Mouse (Mus musculus) hindbrain, postnatal 0 days (tissue): Measurements from ENCODE around the gene Cacna1b. TPM values are rescaled to one million over a fixed set of nuclear protein-coding genes. Genes with fewer than 3 reads are reported as not detected.

Experiments
- ATAC-seq: fragments of 200-750 bp; cut with Nextera tagmentation; 2 replicates; pipeline ENCODE4 v1.8.0; 2017; ENCODE audit warnings: mild to moderate bottlenecking, moderate TSS enrichment, moderate library complexity
- DNase-seq: peaks from one replicate; pipeline ENCODE4 v3.0.0-alpha.2; 2015; ENCODE audit warnings: low spot score
- H3K27ac ChIP-seq: fragments of 300-500 bp; sonication (generic); 2 replicates; pipeline ENCODE4 v1.5.1; 2014; ENCODE audit warnings: mild to moderate bottlenecking
- H3K27me3 ChIP-seq: fragments of 300-500 bp; sonication (generic); 2 replicates; pipeline ENCODE4 v1.6.1; 2014; ENCODE audit warnings: low read length, mixed read lengths; ENCODE audit not compliant: insufficient read depth
- H3K36me3 ChIP-seq: fragments of 300-500 bp; sonication (generic); 2 replicates; pipeline ENCODE4 v1.6.1; 2014; ENCODE audit warnings: low read length, mixed read lengths; ENCODE audit not compliant: insufficient read depth
- H3K4me1 ChIP-seq: fragments of 300-500 bp; sonication (generic); 2 replicates; pipeline ENCODE4 v1.6.1; 2014; ENCODE audit warnings: antibody characterized with exemption, low read length, mixed read lengths; ENCODE audit not compliant: insufficient read depth
- H3K4me2 ChIP-seq: fragments of 300-500 bp; sonication (generic); 2 replicates; pipeline ENCODE4 v1.6.1; 2014; ENCODE audit warnings: low read depth, mild to moderate bottlenecking, low read length, moderate library complexity, mixed read lengths
- H3K4me3 ChIP-seq: fragments of 300-500 bp; sonication (generic); 2 replicates; pipeline ENCODE4 v1.5.1; 2014; ENCODE audit warnings: low read length
- H3K9ac ChIP-seq: fragments of 300-500 bp; sonication (generic); replicated peaks from 2 replicates; pipeline ENCODE4 v1.6.1; 2014; ENCODE audit warnings: mild to moderate bottlenecking, low read length, moderate library complexity, mixed read lengths
- H3K9me3 ChIP-seq: fragments of 300-500 bp; sonication (generic); 2 replicates; pipeline ENCODE4 v1.6.1; 2016; ENCODE audit warnings: low read length, mixed read lengths
- CTCF ChIP-seq: IDR thresholded peaks from 2 replicates; pipeline ENCODE4 v1.5.1; 2016; ENCODE audit warnings: antibody characterized with exemption, control low read depth, low read depth
- WGBS: fragments of 180-500 bp; shearing (Covaris S2); extraction: QIAGEN DNeasy Blood & Tissue Kit; methylation state at CpG from one replicate; pipeline ENCODE4 v1.1.7; 2014; 5-methylcytosine and 5-hydroxymethylcytosine counted together
- polyA plus RNA-seq: library from polyadenylated mRNA; unstranded; fragments of >200 nt; fragmentation: Nextera tagmentation; extraction: Ambion mirVana; gene quantifications from 2 replicates; pipeline ENCODE4 v1.2.1, GENCODE M21; 2015
- total RNA-seq: library from RNA; depleted of rRNA; stranded (reverse); fragments of >200 nt; gene quantifications from 2 replicates; pipeline ENCODE4 v1.2.3, GENCODE M21; 2014

Gene Cacna1b
- total and polyA plus RNA-seq, 2 experiments from 2014 or later, result 11.8 to 103 TPM

- Histone ChIP-seq H3K4me3 (peak overlapping the region; percentile 79), H3K9ac (peak overlapping the region; percentile 89), H3K27ac (peak overlapping the region; percentile 90), H3K4me2 (peak overlapping the region; percentile 83), H3K27me3 (no peaks in the 10 kb centered on the region), H3K4me1 (no peaks in the 10 kb centered on the region), H3K9me3 (no peaks in the 10 kb centered on the region), H3K36me3 (peaks cover 3% of the 10 kb centered on the region; the same call in 1 of the 2 replicates)
- TF ChIP-seq CTCF, result no peak
- ATAC-seq, result peak; percentile 74
- DNase-seq, result peak; percentile 82
- WGBS, result 1% methylated on average over 33 of the region's 35 CpGs
Observed at GRCm38 (mm10) chr2:24761923-24762445, 968 bp downstream of the Cacna1b start.

DNA sequence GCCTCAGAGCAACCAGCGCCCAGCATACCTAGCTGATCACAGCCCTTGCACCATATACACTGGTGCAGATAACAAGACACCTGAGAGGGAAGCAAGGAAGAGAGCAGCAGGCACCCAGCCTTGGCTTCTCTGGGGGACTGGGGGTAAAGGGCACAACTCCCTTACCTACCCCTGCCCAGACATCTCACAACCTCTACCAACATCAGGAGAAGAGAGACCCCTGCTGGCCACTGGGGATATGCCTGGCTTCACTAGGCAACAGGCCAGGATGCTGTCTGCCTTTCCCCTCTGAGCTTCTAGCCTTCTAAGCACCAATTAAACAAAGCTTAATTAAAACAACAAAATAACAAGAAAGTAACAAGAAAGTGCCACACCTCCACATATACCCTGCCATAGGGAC is 7.7 kb downstream of the Cacna1b start:
- DNase-seq, result peak; percentile 69

GRCm38 (mm10) chr2:24752599-24752998 is 10.4 kb downstream of the Cacna1b start:
- H3K9ac ChIP-seq, result no peak overlapping the region
- ATAC-seq (no peak), DNase-seq (no peak)
- 67% methylated on average over 4 of the region's 4 CpGs for WGBS
- H3K9me3 ChIP-seq, result no peaks in the 10 kb centered on the region
- H3K4me2 ChIP-seq, result no peak overlapping the region
- H3K27ac ChIP-seq, result no peak overlapping the region
- H3K4me3 ChIP-seq, result no peak overlapping the region
- TF ChIP-seq CTCF, result no peak
- no peaks in the 10 kb centered on the region for H3K27me3 ChIP-seq
- H3K4me1 ChIP-seq, result no peaks in the 10 kb centered on the region
- peaks cover 25% of the 10 kb centered on the region for H3K36me3 ChIP-seq

More for the DNA sequence above, 7.7 kb downstream of the Cacna1b start:
- TF ChIP-seq CTCF, result peak; percentile 81
- Histone ChIP-seq H3K4me2 (no peak overlapping the region), H3K36me3 (peaks cover 20% of the 10 kb centered on the region), H3K27me3 (no peaks in the 10 kb centered on the region), H3K9ac (no peak overlapping the region), H3K4me1 (no peaks in the 10 kb centered on the region), H3K4me3 (no peak overlapping the region), H3K27ac (no peak overlapping the region), H3K9me3 (no peaks in the 10 kb centered on the region)
- 100% methylated on average over 1 of the region's 1 CpGs for WGBS
- no peak for ATAC-seq

DNA sequence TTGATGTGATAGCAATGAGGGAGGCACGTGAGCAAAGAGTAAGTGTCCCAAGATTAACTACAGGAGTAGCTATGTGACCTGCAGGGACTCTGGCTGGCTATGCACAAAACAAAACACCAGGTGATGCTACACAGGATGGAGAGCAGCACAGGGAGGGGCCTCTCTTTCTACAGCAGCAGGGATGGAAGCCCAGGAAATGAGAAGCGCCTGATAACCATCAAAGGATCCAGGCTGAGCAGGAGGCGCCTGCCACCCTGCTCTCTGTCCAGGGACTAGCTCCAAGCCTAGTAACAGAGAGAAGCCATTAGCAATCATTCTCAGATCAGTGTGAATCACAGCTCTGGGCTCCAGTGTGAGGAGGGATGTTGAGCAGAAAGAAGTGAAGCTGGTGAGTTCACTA is 12.9 kb downstream of the Cacna1b start:
- DNase-seq (no peak), ATAC-seq (no peak)
- H3K4me3 ChIP-seq, result no peak overlapping the region
- H3K27me3 ChIP-seq, result no peaks in the 10 kb centered on the region
- H3K9me3 ChIP-seq, result no peaks in the 10 kb centered on the region
- no peak overlapping the region for H3K9ac ChIP-seq
- no peaks in the 10 kb centered on the region for H3K4me1 ChIP-seq
- no peak for TF ChIP-seq CTCF
- no peak overlapping the region for H3K4me2 ChIP-seq
- 70% methylated on average over 3 of the region's 3 CpGs for WGBS
- H3K27ac ChIP-seq, result no peak overlapping the region
- peaks cover 13% of the 10 kb centered on the region for H3K36me3 ChIP-seq

DNA sequence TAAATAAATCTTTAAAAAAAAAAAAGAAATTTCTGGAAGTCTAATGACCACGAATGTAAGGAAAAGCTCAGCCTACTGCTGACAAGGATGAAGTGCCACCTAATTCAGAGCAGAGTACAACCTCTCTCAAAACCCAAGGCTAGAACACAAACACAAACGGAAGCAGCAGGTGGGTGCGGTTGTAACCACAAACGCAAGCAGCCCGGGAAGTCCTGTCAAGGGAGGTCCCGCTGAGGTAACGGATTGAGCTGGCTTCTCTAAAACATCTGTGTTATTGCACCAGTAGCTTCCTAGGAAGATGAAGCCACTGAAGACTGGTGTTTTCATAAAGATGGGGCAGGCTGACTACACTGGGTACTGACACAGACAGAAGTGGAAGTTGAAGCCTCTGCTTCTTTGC is 15.1 kb downstream of the Cacna1b start:
- no peaks in the 10 kb centered on the region for H3K27me3 ChIP-seq
- 75% methylated on average over 7 of the region's 7 CpGs for WGBS
- no peak overlapping the region for H3K4me3 ChIP-seq
- peaks cover 13% of the 10 kb centered on the region for H3K36me3 ChIP-seq
- no peak overlapping the region for H3K4me2 ChIP-seq
- ATAC-seq (no peak), DNase-seq (no peak)
- H3K9ac ChIP-seq, result no peak overlapping the region
- no peaks in the 10 kb centered on the region for H3K9me3 ChIP-seq
- H3K4me1 ChIP-seq, result 0 out of 2 replicates have a peak, but pooled peaks cover 4% of the 10 kb centered on the region
- TF ChIP-seq CTCF, result no peak
- no peak overlapping the region for H3K27ac ChIP-seq

GRCm38 (mm10) chr2:24739701-24740100 is 23.3 kb downstream of the Cacna1b start:
- no peak overlapping the region for H3K27ac ChIP-seq
- no peak overlapping the region for H3K4me3 ChIP-seq
- H3K4me2 ChIP-seq, result no peak overlapping the region
- H3K9ac ChIP-seq, result no peak overlapping the region
- TF ChIP-seq CTCF, result no peak
- WGBS, result 81% methylated on average over 5 of the region's 5 CpGs
- no peaks in the 10 kb centered on the region; the same call in 1 of the 2 replicates for H3K36me3 ChIP-seq
- H3K27me3 ChIP-seq, result no peaks in the 10 kb centered on the region
- 0 out of 2 replicates have a peak, but pooled peaks cover 4% of the 10 kb centered on the region for H3K4me1 ChIP-seq
- DNase-seq (no peak), ATAC-seq (no peak)
- H3K9me3 ChIP-seq, result no peaks in the 10 kb centered on the region

- no peak overlapping the region for H3K4me3 ChIP-seq
- no peaks in the 10 kb centered on the region for H3K27me3 ChIP-seq
- no peak overlapping the region for H3K9ac ChIP-seq
- no peak for DNase-seq
- ATAC-seq, result no peak
- H3K4me1 ChIP-seq, result no peaks in the 10 kb centered on the region
- H3K9me3 ChIP-seq, result no peaks in the 10 kb centered on the region
- H3K27ac ChIP-seq, result no peak overlapping the region
- TF ChIP-seq CTCF, result no peak
- H3K36me3 ChIP-seq, result peaks cover 32% of the 10 kb centered on the region
- WGBS, result 88% methylated on average over 4 of the region's 4 CpGs
- H3K4me2 ChIP-seq, result no peak overlapping the region
Observed at GRCm38 (mm10) chr2:24733157-24733556, 29.8 kb downstream of the Cacna1b start.
